Mouse (Mus musculus) bone marrow, adult 2 months (tissue): ENCODE data around the gene Slc8b1.

Experiments used
- CTCF ChIP-seq: fragments of 200-500 bp; IDR thresholded peaks from 2 replicates; pipeline ENCODE4 v1.5.1; 2011; ENCODE audit warnings: low read length, control low read depth; ENCODE audit not compliant: control insufficient read depth, insufficient read depth
- POLR2A ChIP-seq: fragments of 200-500 bp; IDR thresholded peaks from 2 replicates; pipeline ENCODE4 v1.6.1; 2011; ENCODE audit warnings: low read depth, mild to moderate bottlenecking, control low read depth, low read length, borderline replicate concordance; ENCODE audit not compliant: control insufficient read depth

GRCm38 (mm10) chr5:120487844-120488243 is 23.1 kb upstream of the Slc8b1 start:
- TF ChIP-seq POLR2A (no peak), CTCF (no peak)
